Mouse (Mus musculus) erythroid progenitor cell, adult 5-6 weeks (primary cell): Measurements from ENCODE around the gene Il27ra. TPM values are rescaled to one million over a fixed set of nuclear protein-coding genes. Genes with fewer than 3 reads are reported as not detected.
"Not testable (repeated sequence)": the region's sequence is repeated elsewhere in the genome, so short reads cannot be mapped to it uniquely, and the experiment has no call there.

ENCODE experiments used
- ATAC-seq: replicated peaks from 2 replicates; pipeline ENCODE4 v1.8.0; 2016; ENCODE audit warnings: moderate number of reproducible peaks, mild to moderate bottlenecking, moderate TSS enrichment, inconsistent platforms; ENCODE audit not compliant: poor library complexity, low FRiP score, severe bottlenecking
- total RNA-seq, 2 experiments: library from RNA; stranded (forward) in 1 of 2; stranded (reverse) in 1 of 2; fragments of 150-400 nt in 1 of 2; fragments of 186-747, 209-891 nt in 1 of 2; gene quantifications; 2 replicates each; pipeline versions ENCODE4 v1.2.3 to v1.2.4; 2015 to 2017; ENCODE audit warnings: low replicate concordance in 2 of 2

Il27ra gene
- total RNA-seq, 2 experiments from 2014 or later, result 0.61 TPM; not detected in 1

DNA sequence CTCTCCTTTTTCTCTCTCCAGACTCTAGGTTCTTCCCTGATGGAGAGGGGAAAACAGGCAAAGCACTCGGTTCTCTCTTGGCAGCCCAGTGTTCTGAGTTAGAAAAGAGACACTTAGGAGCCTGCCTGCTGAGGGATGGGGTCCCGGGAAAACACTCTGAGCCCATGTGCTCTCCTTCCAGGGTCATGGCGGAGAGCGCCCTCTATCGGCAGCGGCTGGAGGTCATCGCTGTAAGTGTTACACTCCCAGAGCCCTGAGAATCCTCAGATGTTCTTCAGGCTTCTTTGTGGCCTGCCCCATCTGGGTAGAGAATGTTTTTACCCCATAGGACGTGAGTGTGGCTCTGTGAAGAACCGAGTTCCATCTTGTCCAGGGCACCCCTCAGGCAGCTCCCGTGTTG, 18.2 kb downstream of the Il27ra start:
- peak; percentile 52; the same call in 1 of the 2 replicates for ATAC-seq

DNA sequence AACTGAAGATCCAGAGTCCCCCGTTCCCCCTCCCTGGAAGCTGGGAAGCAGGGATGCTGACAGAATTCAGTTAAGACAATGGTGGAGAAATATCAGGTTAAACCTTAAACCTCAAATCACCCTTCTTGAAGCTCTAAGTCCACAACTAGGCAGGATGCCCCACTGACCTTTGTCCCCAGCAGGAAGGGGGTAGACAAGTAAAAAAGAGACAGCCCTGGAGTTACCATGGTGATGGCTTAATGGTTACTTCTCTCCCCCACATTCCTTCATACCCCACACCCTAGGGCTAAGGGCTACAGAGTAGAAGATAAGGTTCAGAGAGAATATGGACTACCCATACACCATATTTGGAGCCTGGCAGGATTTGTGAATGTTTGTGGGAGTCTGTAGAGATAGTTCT, 18.8 kb downstream of the Il27ra start:
- ATAC-seq, result no peak

DNA sequence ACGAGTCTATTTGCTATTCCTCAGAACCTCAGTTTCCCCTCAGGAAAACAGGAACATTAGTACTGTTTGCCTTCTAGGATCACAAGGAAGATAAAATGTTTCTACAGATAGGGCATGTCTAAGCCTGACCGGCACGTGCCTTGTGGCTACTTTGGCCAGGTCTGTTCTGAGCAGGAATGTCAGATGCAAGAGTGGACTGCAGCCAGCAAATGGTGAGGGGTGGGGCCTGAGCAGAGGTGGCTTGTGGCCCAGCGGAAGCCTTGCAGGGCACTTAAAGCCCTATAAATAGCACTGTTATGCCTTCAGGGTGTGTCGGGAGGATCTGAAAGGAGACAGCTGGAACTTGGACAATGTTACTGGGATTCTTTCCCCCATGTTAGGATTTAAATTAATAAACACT, 19.3 kb downstream of the Il27ra start:
- ATAC-seq, result no peak

DNA sequence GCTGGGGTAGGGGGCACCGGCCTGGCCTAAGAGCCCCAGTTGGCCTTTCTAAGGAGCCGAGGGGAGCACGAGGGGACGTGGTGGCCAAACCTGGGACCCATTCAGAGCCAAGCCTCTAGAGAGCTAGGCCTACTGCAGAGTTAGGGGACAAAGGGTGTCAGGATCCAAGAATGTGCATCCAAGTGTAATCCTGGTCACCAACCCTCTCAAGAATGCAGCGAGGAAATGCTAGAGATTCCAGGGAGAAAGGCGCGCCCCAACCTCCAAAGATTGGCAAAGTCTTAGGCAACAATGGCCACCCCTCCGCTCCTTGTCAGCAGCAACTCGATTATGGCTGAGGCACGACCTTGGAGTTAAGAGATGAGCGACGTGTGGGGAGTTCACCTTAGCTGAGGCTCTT, 20.8 kb downstream of the Il27ra start:
- no peak for ATAC-seq

DNA sequence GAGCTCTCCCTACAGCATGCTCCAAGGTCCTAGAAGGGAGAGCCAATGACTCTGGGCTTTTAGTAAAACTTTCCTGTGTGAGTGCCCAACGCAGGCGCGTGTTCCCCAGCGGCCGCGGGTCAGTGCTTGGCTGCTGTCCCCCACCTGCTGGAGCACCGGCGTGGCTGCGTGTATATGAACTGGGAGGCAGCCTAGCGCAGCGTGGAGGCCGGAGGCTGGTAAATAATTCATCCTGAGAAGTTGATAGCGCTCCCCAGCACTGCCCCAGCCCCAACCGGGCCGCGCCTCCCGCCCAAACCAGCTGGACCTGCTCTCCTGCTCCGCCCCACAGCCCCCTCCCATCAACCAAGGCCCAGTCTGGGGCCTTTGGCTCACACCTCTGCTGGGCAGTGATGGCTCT, 21.3 kb downstream of the Il27ra start, which contains the start of gene Palm3:
TSS of gene Palm3 (plus strand) at position 376 of the 400 bp plus-strand sequence.
- no peak for ATAC-seq

DNA sequence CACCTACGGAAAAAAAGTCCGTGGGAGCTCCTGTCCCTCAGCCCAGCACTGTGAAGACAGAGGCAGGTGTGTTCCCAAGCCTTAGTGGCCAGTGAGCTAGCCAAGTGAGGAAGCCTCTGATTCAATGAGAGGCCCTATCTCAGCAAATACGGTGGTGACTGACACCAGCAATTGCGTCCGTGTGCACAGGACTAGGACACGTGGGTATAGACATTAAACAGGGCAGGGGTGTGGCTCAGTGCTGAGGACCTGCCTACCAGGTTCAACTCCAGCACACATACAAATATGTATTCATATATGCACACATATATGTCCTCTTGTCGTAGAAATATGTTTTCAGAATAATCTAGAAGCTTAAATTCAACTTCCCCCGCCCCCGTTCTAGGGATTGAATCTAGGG, 22.7 kb downstream of the Il27ra start:
- no peak for ATAC-seq

DNA sequence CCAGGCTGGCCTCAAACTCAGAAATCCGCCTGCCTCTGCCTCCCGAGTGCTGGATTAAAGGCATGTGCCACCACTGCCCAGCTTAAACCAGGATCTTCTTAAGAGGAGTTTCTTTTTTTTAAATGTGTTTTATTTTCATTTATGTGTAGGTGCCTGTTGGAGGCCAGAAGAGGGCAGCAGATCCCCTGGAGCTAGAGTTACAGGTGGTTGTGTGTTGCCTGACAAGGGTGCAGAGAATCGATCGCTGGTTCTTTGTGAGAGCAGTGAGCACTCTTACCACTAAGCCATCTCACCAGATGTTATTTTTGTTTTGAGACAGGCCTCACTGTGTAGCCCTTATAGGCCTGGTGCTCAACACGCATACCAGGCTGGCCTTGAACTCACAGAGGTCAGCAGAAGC, 26.6 kb downstream of the Il27ra start:
- no peak for ATAC-seq

DNA sequence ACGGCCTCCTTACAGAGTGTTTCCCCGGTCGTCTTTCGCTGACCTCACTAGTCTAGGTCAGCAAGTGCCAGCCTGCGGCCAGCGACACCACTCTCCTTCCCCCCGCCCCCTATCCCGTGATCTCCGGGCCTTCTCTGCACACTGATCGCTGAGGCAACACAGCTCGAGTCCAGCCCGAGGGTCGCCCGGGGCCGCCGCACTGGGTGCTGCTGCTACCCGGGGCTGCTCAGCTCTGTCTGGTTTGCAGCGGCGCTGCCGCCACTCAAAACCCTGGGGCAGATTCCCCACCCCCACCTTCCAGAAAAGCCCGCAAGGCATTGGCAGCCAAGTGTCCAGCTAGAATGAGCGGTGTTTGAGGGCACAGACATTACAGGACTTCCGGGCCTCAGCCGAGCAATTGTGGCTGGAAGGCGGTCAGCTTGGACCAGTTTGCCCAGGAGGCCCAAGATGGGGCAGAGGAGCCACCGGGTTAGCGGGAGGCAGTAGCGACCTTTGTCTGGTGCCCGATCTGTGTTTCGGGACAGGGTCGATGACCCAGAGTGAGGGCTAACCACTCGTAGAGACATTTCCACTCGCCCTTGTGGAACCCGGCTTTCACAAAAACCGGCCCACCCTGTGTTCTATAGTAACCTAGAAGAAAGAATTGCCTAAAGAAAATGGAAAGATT, 29.8 kb downstream of the Il27ra start:
- ATAC-seq, result no peak

DNA sequence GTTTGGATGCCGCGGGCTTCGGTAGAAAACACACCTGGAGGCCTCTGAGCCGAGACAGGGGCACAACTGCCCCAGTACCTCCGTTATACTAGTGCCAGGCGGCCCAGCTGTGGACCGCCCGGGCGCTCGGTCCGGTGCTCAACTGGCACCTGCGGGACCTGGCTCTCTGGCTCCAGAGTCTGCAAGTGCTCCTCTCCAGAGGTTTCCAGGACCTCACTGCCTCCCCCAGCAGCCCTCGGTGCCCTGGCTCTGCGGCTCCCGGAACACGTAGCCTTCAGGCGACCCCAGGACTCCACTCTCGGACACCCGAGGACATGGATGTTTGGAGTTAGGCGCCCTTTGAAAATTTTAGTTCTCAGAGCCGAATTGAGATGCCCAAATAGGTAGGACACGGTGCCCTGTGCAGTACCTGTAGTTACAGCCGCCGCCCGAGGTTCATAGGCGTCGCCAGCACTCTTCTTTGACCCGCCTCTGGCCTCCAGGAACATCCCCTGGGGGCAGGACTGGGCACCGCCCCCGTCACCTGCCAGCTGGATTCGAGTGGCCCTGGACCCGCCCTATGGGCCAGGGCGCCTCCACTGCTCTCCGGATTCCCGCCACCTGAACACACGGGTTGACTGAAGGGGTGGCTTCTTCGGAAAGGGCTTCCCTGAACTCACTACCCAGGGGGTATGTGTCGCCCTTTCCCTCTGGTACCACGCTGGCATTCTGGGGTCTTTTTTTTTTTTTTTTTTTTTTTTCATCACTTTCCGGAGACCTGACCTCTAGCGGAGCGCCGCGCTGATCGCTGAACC, 30.5 kb downstream of the Il27ra start, which contains the start of gene 2210011C24Rik:
TSS of gene 2210011C24Rik (minus strand) at position 467 of the 794 bp plus-strand sequence.
- no peak for ATAC-seq

DNA sequence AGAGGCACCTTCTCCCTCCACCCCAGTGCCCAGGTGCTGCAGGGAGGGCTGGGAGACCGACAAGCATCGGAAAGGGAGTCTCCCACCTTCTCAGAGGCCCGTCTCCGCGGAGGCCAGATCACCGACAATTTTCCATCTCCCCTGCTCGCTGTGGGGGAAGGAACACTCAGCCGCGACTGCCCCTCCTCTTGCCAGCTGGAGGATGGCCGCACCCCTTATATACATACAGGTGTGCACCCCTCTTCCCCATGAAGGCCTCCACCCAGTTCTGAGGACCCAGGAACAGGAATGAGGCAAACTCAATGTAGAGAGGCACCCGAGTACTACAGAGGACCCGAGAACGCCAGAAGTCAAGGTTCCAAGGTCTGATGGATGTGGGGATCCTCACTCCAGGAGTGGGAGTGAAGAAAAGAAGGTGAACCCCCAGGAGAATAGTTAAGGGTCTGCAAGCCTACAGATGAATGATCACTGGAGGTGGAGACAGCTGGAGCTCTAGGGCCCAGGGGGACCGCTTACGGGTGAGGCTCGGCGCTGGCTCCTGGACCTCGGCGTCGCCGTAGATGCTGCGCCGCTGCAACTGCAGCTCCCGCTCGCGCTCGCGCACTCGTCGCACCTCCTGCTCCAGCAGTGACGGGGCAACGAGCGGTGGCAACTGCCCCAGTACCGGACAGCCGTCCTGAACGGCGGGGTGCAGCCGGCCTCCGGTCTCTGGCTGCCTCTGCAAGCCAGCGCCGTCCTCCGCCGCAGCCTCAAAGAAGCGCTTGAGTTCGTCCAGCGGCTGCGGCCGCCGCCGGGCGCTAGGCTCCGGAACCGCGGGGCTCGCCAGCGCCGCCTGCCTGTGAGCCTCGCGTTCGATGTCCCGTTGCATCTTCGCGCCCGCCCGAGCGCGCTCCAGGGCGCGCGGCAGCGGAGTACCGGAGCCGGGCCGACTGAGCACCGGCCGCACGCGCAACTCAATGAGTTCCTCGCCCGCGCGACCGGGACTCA, 31.5 kb downstream of the Il27ra start:
- peak; percentile 71 for ATAC-seq

DNA sequence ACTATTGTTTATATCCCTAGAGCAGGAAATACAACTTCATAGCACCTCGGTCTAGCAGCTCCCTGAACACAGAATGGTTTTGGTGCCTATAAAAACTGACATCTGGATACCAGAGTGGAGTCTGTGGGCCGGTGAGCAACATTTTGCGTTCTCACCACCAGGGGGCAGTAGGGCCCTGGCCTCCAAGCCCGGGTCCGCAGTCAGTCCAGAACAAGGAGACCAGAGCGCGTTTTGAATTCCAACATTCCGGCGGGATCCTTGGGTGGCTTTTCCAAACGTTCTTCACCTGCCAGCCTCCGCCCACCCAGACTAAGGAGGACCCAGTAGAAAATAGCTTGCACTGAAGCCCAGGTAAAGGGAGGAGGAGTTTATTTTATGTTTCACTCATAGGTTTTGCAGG, 32.5 kb downstream of the Il27ra start:
- ATAC-seq, result peak; percentile 77

DNA sequence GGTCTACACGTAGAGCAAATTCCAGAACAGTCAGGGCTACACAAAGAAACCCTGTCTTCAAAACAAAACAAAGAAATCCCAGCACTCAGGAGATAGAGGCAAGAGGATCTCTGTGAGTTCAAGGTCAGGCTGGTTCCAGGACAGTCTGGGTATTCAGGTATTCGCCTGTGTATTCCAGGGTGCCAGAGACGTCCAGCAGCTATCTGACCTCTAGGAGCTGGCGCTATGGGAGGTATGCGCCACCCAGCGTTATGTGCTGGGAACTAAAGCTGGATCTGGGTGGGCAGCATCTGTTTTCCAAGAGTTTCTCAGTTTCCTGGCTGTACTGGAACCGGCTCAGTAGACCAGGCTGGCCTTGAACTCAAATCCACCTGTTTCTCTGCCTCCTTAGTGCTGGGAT, 34.0 kb downstream of the Il27ra start:
- no peak for ATAC-seq

DNA sequence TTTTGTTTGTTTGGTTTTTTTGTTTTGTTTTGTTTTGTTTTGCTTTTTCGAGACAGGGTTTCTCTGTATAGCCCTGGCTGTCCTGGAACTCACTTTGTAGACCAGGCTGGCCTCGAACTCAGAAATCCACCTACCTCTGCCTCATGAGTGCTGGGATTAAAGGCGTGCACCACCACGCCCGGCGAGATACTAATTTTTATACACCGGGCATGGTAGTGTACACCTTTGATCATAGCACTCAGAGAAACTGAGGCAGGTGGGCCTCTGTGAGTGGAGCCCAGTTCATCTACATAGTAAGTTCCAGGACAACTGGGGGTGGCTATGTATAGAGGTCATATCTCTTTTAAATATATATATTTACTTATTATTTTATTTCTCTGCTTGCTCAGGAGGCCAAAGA, 36.9 kb downstream of the Il27ra start:
- ATAC-seq, result not testable (repeated sequence)

DNA sequence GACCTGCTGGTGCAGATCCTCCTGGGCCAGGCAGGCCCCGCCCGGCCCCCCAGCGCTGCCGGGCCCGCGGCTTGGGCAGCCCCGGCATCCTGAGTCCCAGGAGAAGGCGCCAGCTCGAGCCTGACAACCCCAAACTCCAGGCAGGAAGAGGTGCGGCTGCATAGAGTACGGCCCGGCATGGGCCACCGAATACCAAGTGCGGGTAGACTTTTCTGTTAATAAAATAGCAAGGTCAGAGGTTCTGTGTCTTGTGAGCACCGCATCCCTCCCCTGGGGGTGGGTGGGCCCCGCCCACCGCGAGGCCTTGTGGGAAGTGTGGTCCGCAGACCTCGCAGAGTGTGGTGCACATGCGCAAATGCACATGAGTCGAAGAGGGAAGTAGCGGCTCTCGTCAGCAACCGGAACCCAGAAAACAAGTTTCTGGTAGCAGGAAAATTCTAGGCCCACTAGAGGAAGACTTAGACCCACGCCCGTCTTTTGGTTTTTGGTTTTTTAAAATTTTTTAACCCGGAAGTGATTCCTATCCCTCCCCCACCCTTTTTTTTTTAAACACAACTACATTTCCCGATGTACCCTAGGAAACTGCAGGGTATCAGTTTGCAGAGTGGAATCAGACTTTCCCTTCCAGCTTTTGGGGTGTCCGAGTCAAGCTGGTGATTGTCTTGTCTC, 37.7 kb downstream of the Il27ra start:
- ATAC-seq, result peak; percentile 98

DNA sequence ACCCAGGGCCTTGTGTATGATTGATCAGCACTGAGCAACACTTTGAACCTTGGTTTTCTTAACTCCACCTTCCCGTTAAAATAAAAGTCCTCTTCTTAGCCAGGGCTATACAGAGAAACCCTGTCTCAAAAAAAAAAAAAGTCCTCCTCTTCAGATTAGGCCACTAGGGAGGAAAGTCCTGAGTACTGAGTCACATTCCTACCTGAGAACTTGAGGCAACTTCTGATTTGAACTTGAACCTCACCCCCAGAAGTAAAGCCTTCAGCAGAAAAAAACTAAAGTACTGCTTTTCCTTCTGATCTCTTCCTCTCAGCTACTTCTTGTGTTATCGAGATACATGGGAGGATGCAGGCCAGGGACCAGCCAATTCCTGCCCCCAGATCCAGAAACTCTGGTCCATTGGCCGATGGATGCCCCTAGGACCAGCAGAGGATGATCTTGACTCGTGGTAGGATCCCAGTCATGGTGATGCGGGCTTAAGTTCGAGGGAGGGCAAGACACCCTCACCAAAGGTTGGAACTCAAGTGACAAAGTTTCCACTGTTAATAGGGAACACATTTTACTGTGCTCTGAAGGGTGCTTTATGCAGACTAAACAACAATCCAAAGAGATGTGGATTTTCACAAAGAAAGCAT, 38.7 kb downstream of the Il27ra start:
- ATAC-seq, result no peak

DNA sequence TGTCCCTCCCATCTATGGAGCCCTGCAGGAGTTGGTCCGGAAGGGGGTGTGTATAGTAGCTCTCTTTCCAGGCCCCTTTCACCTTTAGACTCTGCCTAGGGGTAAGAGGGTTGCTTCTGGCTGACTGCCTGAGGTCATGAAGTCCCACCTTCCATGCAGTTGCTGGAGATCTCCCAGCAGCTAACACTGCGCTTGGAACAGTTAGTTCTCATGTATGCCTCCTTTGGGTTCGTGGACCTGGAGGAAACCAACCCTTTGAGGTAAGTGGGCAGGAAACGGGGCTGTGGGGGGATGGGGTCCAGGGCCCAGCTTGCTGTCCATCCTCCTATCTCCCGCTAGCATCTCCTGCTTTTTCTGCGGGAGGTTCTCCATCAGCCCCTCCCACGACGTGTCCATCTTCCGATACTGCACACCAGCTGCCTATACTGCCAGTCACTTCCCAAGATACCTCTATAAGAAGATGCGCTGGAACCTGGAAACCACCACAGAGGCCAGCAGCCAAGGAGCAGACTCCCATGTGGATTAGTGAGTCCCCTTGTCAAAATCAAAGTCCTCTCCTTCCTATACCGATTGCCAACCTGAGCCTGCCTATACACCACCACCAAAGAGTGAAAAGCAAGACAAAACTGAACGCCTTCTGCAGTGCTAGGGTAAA, 39.3 kb downstream of the Il27ra start:
- ATAC-seq, result no peak

DNA sequence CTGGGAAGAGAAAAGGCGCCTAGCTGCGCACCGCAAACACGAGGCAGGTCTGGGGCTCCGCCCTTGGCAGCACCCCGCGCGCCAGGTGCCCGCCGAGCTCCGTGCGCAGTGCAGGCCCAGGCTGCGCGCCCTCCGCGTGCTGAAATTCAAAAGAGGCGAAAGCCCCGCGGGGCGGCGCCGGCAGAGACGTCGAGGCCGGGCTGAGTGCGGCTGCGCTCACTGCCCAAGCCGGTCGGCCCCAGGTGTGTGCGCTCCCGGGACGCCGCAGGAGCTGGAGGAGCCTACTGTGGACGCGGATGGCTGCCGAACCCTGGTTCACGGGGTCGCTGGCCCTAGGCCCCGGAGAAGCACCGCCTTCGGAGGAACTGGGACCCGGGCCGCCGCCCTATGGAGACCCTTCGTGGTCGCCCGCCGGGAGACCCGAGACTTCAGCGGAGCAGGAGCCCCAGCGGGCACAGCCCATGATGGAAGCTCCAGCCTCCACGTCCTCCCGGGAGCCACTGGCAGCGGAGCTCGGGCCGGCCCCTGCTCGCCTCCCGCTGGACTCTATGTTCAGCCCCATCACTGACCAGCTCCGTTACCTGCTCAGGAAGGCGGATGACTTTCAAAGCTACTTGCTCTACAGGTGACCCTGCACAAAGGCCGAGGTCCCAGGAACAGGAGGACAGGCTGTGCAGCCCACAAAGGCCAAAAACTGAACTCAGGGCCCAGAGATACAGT, 40.9 kb downstream of the Il27ra start, which contains the start of gene 1700067K01Rik:
TSS of gene 1700067K01Rik (plus strand) at position 222 of the 720 bp plus-strand sequence.
- ATAC-seq, result no peak

DNA sequence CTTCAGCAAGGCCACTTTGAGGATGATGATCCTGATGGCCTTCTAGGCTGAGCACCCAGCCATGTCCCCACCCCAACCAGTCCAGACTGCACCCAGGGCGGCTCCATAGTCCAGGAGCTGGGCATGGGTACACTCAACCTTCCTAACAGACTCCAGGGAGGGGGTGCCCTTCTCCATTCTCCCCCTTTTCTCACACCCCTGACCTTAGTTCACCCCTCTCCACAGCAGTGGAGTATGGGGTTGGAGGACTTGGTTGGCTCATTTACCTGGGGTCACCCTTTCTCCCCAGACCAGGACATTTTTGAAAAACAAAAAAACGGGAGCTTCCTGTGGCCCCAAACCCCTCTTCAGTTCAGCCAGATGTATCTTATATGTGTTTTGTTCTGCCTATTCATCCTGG, 42.6 kb downstream of the Il27ra start:
- ATAC-seq, result no peak
